Mouse (Mus musculus) ES-CJ7 (cell line): ENCODE data around the gene Atrnl1.
"Not testable (repeated sequence)": the region's sequence is repeated elsewhere in the genome, so short reads cannot be mapped to it uniquely, and the experiment has no call there.

Experiments
- DNase-seq: peaks from one replicate; pipeline ENCODE4 v3.0.0; 2011; ENCODE audit warnings: low read depth, low spot score

Gene Atrnl1

GRCm38 (mm10) chr19:57696781-57697180 is 85.9 kb downstream of the Atrnl1 start:
- DNase-seq: not testable (repeated sequence)

DNA sequence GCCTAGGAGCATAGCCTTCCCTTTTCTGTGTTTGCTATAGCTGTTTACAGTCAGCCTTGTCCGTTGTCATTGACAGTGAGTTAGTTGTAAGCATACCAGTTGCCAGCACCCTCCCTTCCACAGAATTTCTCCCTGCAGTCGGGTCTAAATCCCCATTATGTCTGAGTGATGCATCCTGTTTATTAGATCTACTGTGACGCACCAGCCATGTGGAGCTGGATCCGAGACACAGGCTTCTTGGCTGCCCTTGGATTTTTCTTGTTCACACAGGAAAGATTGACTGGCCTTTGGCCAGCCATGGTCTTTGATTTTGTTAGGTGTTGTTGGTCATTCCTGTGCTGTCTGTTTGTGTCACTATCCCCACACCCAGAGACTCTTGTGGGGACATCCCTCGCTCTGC is 102.3 kb downstream of the Atrnl1 start:
- DNase-seq: no peak

GRCm38 (mm10) chr19:57724920-57725319 is 114.1 kb downstream of the Atrnl1 start:
- DNase-seq: peak; percentile 73

- no peak for DNase-seq
These were observed 114.5 kb downstream of the Atrnl1 start for GRCm38 (mm10) chr19:57725326-57725725.

GRCm38 (mm10) chr19:57727009-57727408 is 116.2 kb downstream of the Atrnl1 start:
- DNase-seq: no peak

DNA sequence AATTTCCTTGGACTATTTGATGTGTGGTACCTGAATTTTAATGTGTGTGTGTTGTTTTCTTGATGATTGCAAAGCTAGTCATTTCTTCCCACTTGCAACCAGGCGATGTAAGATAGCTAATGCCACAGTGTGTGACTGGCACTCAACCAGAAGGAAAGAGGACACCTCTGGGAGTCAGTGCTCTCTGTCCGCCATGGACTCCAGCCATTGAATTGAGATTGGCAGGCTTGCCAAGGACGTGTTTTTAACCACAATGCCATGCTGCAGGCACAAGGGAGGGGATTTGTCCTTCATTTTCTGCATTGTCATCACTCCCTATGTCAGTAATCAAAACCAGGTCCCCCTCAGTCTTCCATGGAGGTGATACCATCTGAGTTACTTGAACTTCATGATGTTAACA is 126.6 kb downstream of the Atrnl1 start:
- DNase-seq: no peak

DNA sequence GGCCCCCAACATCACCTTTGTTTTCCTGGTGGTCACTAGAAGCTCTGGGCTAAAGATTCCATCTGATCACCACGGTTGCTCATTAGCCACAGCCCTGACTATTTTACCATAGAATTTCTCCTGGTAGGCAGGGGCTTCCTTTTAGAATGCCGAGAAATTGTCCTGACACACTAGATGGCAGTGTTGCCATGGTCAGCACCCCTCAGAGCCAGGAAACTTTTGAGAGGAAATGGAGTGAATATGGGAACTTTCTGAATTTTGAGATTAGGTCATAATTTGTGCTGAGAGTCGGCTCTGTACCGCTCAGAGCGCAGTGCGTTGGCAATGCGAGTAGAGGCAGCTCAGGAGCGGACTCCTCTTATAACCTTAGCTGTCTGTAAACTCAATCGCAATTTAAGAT is 134.7 kb downstream of the Atrnl1 start:
- DNase-seq: peak; percentile 18

DNA sequence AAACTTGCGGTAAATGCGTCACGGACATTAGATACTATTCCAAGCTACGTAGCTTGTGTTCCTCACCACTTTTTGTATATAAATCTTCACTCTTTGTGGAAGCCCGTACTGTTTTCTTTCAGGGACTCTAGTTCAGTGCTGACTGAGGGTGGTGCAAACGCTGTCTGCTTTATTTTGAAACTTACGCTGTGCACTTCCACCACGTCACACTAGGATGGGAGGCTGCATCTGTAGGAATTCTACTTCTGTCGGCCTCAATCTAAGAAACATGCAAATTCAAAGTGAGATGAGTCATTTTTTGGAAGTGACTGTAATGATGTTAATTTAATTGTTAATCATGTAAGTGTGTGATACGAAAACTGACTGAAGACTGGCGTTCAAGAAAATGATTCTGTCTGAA is 135.7 kb downstream of the Atrnl1 start:
- DNase-seq: no peak

- no peak for DNase-seq
These were observed 141.4 kb downstream of the Atrnl1 start for GRCm38 (mm10) chr19:57752189-57752588.

- DNase-seq: no peak
These were observed 151.7 kb downstream of the Atrnl1 start for GRCm38 (mm10) chr19:57762526-57762925.

- peak; percentile 53 for DNase-seq
These were observed 153.9 kb downstream of the Atrnl1 start for GRCm38 (mm10) chr19:57764576-57765371.

DNA sequence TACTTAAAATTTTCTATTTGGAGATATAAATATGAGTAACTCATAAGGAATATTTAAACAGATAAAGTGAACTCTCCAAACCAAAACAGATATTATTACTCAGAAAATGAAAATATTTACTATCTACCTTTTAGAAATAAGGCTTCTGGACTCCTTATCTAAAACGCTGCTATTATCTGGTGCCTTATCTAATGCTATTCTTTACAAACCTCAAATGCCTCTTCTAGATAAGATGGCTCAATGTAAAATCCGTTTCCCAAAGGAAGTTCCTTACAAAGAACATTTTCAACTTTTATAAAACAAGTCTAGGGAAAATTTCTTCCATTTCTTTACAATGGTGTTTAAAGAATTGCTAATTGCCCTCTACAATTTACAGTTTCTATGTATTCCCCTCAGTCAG is 156.2 kb downstream of the Atrnl1 start:
- DNase-seq: no peak

- no peak for DNase-seq
These were observed 157.8 kb downstream of the Atrnl1 start for GRCm38 (mm10) chr19:57768661-57769060.

DNA sequence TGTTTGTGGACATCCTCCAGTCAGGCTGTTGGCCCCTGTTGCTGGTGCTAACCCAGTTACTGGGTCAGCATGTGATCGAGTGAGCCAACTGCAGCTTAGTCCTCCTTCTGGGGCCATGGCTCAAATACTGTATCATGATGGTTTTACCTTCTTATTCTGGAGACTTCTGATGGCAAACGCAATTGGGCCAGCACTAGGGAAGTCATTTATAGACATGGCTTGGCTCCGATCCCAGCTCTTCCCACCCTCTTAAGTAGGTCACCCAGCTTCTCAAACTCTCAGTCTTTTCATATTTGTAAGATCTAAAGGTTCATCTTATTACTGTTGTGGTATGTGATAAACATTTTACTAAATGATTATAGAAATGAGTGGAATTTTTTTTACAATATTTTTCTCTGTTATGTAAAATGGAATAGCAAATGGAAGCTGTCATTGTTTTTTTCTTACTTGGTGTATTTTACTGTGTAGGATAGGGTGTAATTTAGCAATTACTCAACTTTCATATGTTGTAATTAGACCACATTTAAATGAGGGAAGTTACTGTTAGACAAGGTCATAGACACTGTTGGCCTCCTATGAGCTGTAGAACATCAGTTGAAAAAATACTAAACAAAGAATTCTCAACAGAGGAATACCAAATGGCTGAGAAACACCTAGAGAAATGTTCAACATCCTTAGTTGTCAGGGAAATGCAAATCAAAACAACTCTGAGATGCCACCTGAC is 171.7 kb downstream of the Atrnl1 start:
- DNase-seq: no peak

DNA sequence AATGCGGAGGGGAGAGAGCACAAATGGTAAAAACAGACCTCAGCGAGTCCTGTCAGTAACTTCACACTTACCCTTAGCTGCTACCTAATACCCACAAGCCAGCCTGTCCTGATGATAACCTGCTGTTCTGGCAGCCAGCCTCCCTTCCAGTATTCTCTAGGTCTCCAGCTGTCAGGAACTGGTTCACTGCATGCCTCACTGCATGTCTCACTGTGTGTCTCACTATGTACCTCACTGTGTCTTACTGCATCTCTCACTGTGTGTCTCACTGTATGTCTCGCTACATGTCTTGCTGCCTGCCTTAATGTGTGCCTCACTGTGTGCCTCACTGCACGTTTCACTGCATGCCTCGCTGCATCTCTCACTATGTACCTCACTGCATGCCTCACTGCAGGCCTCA is 175.9 kb downstream of the Atrnl1 start:
- no peak for DNase-seq

DNA sequence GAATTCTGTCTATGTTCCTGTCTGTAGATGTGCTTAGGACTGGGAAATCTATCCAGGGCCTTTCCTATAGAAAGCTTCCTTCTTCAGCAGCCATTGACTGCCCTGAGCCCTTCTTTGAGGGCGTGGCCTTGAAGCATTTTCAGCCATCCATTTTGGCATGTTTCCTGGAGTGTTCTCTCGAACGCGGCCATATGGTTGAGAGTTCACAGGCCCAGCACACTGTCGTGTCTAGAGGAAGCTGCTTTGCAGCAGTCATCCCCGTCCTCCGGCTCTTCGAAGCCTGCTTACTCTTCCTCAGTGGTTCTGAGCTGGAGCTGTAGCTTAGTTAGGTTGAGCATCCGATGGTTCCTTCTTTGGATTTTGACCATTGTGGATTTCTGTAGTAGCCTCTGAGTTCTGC is 191.4 kb downstream of the Atrnl1 start:
- DNase-seq: no peak

- DNase-seq: no peak
These were observed 192.1 kb downstream of the Atrnl1 start for GRCm38 (mm10) chr19:57802771-57803482.

DNA sequence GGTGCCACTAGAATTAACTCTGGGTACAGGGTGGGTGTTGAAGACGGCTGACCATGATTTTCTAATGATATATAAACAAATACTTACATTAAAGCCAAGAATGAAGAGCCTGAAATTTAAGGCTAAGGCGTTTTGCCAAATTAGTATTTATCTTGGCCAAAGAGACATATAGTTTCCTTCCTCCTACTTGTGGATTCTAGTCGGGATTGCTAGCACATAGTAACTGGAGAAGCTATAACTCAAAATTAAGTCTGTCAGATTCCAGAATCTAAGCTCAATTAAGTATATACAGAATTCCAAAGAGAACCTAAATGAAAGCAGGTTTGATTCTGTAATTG is 192.6 kb downstream of the Atrnl1 start:
- DNase-seq: no peak

GRCm38 (mm10) chr19:57808363-57808762 is 197.5 kb downstream of the Atrnl1 start:
- DNase-seq: no peak

GRCm38 (mm10) chr19:57814291-57814690 is 203.5 kb downstream of the Atrnl1 start:
- DNase-seq: no peak

- DNase-seq: peak; percentile 75
These were observed 205.6 kb downstream of the Atrnl1 start for GRCm38 (mm10) chr19:57816221-57816996.

DNA sequence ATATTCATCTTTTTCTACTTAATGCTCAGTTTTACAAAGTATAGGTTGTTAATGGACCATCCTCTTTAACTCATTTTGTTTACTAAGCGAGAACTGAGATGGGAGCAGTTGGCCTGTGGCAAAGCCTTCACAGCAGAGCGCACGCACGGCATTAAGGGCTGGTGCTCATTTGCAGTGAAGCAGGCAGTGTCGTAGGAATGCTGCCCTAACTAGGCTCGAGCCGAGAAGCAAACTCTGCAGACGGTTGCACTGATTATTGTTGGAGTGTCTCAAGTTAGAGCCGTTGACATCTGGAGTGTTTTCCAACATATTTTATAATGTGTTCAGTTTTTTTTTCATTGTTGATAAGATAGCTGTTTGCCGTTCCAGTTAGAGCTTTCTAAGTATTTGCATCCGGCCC is 206.9 kb downstream of the Atrnl1 start:
- DNase-seq: no peak
